Mouse (Mus musculus) MEL (cell line): ENCODE results near the gene N4bp3. TPM values are rescaled to one million over a fixed set of nuclear protein-coding genes. Genes with fewer than 3 reads are reported as not detected.

ENCODE experiments used
- DNase-seq: peaks from one replicate; pipeline ENCODE4 v3.0.0; 2011; ENCODE audit warnings: low read depth, low spot score
- H3K27ac ChIP-seq: 2 replicates; pipeline ENCODE4 v1.5.1; 2012; ENCODE audit warnings: low read depth, mild to moderate bottlenecking, control low read depth, low read length, moderate library complexity; ENCODE audit not compliant: control insufficient read depth
- H3K27me3 ChIP-seq, 2 experiments: fragments of 150-350 bp in 1 of 2; sonication (generic) in 1 of 2; 2 replicates each; pipeline ENCODE4 v1.6.1; 2012; ENCODE audit warnings: low read length in 2 of 2, mild to moderate bottlenecking in 2 of 2, improper control_type of control experiment in 1 of 2, moderate library complexity in 1 of 2; ENCODE audit not compliant: insufficient read depth in 2 of 2, control insufficient read depth in 1 of 2
- H3K36me3 ChIP-seq, 2 experiments: 2 replicates each; pipeline ENCODE4 v1.6.1; 2012 to 2014; ENCODE audit warnings: low read length in 2 of 2, improper control_type of control experiment in 1 of 2, inconsistent platforms in 1 of 2, mild to moderate bottlenecking in 1 of 2; ENCODE audit not compliant: insufficient read depth in 2 of 2, control insufficient read depth in 1 of 2
- H3K4me1 ChIP-seq, 2 experiments: fragments of 150-350 bp in 1 of 2; sonication (generic) in 1 of 2; 2 replicates each; pipeline ENCODE4 v1.6.1; 2012; ENCODE audit warnings: low read length in 2 of 2, improper control_type of control experiment in 1 of 2, mild to moderate bottlenecking in 1 of 2; ENCODE audit not compliant: insufficient read depth in 2 of 2, control insufficient read depth in 1 of 2
- H3K4me3 ChIP-seq, 2 experiments: fragments of 150-350 bp in 1 of 2; sonication (generic) in 1 of 2; 2 replicates each; pipeline ENCODE4 v1.5.1; 2012; ENCODE audit warnings: low read depth in 2 of 2, low read length in 2 of 2, mild to moderate bottlenecking in 2 of 2, moderate library complexity in 2 of 2, control low read depth in 1 of 2, improper control_type of control experiment in 1 of 2; ENCODE audit not compliant: control insufficient read depth in 1 of 2, insufficient read depth in 1 of 2
- H3K79me2 ChIP-seq: 2 replicates; pipeline ENCODE4 v1.6.1; 2012; ENCODE audit warnings: mild to moderate bottlenecking, low read length, moderate library complexity; ENCODE audit not compliant: control insufficient read depth, poor library complexity, insufficient read depth
- H3K9ac ChIP-seq: 2 replicates; pipeline ENCODE4 v1.6.1; 2012; ENCODE audit warnings: low read depth, mild to moderate bottlenecking, control low read depth, low read length, moderate library complexity; ENCODE audit not compliant: control insufficient read depth, poor library complexity, severe bottlenecking
- H3K9me3 ChIP-seq: fragments of 150-350 bp; sonication (generic); replicated peaks from 2 replicates; pipeline ENCODE4 v1.6.1; 2012; ENCODE audit warnings: mild to moderate bottlenecking, low read length, improper control_type of control experiment, moderate library complexity; ENCODE audit not compliant: insufficient read depth
- ELF1 ChIP-seq: IDR thresholded peaks from 2 replicates; pipeline ENCODE4 v1.6.1; 2014; ENCODE audit warnings: low read depth, mild to moderate bottlenecking, inconsistent platforms, low read length, improper control_type of control experiment, moderate library complexity
- EP300 ChIP-seq, 2 experiments: IDR thresholded peaks; 2 replicates each; pipeline ENCODE4 v1.6.1; 2011; ENCODE audit warnings: improper control_type of control experiment in 2 of 2, low read length in 2 of 2, low read depth in 1 of 2, mild to moderate bottlenecking in 1 of 2
- GABPA ChIP-seq: IDR thresholded peaks from 2 replicates; pipeline ENCODE4 v1.6.1; 2012; ENCODE audit warnings: low read depth, mild to moderate bottlenecking, inconsistent platforms, low read length, improper control_type of control experiment, moderate library complexity
- GATA1 ChIP-seq: IDR thresholded peaks from 2 replicates; pipeline ENCODE4 v1.6.1; 2011; ENCODE audit warnings: low read depth, low read length, improper control_type of control experiment
- HCFC1 ChIP-seq: IDR thresholded peaks from 2 replicates; pipeline ENCODE4 v1.6.1; 2012; ENCODE audit warnings: low read depth, mild to moderate bottlenecking, inconsistent platforms, low read length, improper control_type of control experiment, moderate library complexity
- JUND ChIP-seq: IDR thresholded peaks from 2 replicates; pipeline ENCODE4 v1.6.1; 2011; ENCODE audit warnings: low read depth, mild to moderate bottlenecking, improper control_type of control experiment, low read length
- KAT2A ChIP-seq: conservative IDR thresholded peaks from 2 replicates; pipeline ENCODE4 v1.6.1; 2012; ENCODE audit warnings: low read depth, low read length, improper control_type of control experiment, inconsistent platforms
- MEF2A ChIP-seq: IDR thresholded peaks from 2 replicates; pipeline ENCODE4 v1.6.1; 2014; ENCODE audit warnings: low read depth, mild to moderate bottlenecking, inconsistent platforms, low read length, improper control_type of control experiment; ENCODE audit not compliant: poor library complexity, insufficient replicate concordance, severe bottlenecking; ENCODE audit errors: extremely low read depth
- MYC ChIP-seq: IDR thresholded peaks from 2 replicates; pipeline ENCODE4 v1.6.1; 2011; ENCODE audit warnings: low read depth, mild to moderate bottlenecking, low read length, improper control_type of control experiment, moderate library complexity
- POLR2AphosphoS5 ChIP-seq: IDR thresholded peaks from 2 replicates; pipeline ENCODE4 v1.6.1; 2012; ENCODE audit warnings: low read depth, borderline replicate concordance, mild to moderate bottlenecking, inconsistent platforms, low read length, moderate library complexity, mixed read lengths
- RCOR1 ChIP-seq: IDR thresholded peaks from 2 replicates; pipeline ENCODE4 v1.6.1; 2012; ENCODE audit warnings: low read depth, mild to moderate bottlenecking, inconsistent platforms, low read length, improper control_type of control experiment
- SIN3A ChIP-seq: IDR thresholded peaks from 2 replicates; pipeline ENCODE4 v1.6.1; 2012; ENCODE audit warnings: low read length, improper control_type of control experiment, inconsistent platforms
- SMC3 ChIP-seq: IDR thresholded peaks from 2 replicates; pipeline ENCODE4 v1.6.1; 2011; ENCODE audit warnings: low read depth, low read length, improper control_type of control experiment
- TAL1 ChIP-seq: IDR thresholded peaks from 2 replicates; pipeline ENCODE4 v1.6.1; 2012; ENCODE audit warnings: mild to moderate bottlenecking, inconsistent platforms, low read length, moderate library complexity, mixed read lengths
- TBP ChIP-seq: IDR thresholded peaks from 2 replicates; pipeline ENCODE4 v1.8.0; 2011; ENCODE audit warnings: low read depth, low read length, improper control_type of control experiment
- UBTF ChIP-seq: IDR thresholded peaks from 2 replicates; pipeline ENCODE4 v1.6.1; 2012; ENCODE audit warnings: low read depth, mild to moderate bottlenecking, inconsistent platforms, low read length, improper control_type of control experiment, moderate library complexity, borderline replicate concordance; ENCODE audit not compliant: insufficient read depth
- USF1 ChIP-seq: IDR thresholded peaks from 2 replicates; pipeline ENCODE4 v1.6.1; 2014; ENCODE audit warnings: low read depth, mild to moderate bottlenecking, inconsistent platforms, low read length, improper control_type of control experiment, moderate library complexity
- ZC3H11A ChIP-seq: IDR thresholded peaks from 2 replicates; pipeline ENCODE4 v1.6.1; 2012; ENCODE audit warnings: low read depth, mild to moderate bottlenecking, inconsistent platforms, low read length, improper control_type of control experiment
- ZMIZ1 ChIP-seq: IDR thresholded peaks from 2 replicates; pipeline ENCODE4 v1.6.1; 2012; ENCODE audit warnings: low read depth, mild to moderate bottlenecking, inconsistent platforms, low read length, improper control_type of control experiment, moderate library complexity
- polyA plus RNA-seq, 2 experiments: library from polyadenylated mRNA; stranded (reverse) in 1 of 2; unstranded in 1 of 2; fragments of >175 nt in 1 of 2; fragments of >200 nt in 1 of 2; gene quantifications; 2 replicates each; pipeline versions ENCODE4 v1.2.1 to v1.2.4; 2012; ENCODE audit warnings: low replicate concordance in 2 of 2, low read depth in 1 of 2; ENCODE audit not compliant: insufficient read length in 2 of 2, insufficient read depth in 1 of 2, missing spikeins in 1 of 2
- total RNA-seq: library from RNA; depleted of rRNA; stranded (reverse); fragments of 300-350 nt; gene quantifications from 2 replicates; pipeline ENCODE4 v1.2.3, GENCODE M21; 2012

Gene N4bp3
- total and polyA plus RNA-seq, 3 experiments = 6.9 to 11.5 TPM; not detected in 1

GRCm38 (mm10) chr11:51643761-51644160, 6.9 kb downstream of the N4bp3 start:
- H3K79me2 ChIP-seq = no peaks in the 10 kb centered on the region
- H3K9ac ChIP-seq = no peak overlapping the region
- H3K27me3 ChIP-seq = no peaks in the 10 kb centered on the region
- TF ChIP-seq GABPA (no peak), JUND (no peak), ZMIZ1 (no peak), GATA1 (no peak), EP300 (IDR thresholded peaks at IDR 0.05; ENCODE audit: low read depth in 1 of 2, low read length in 2 of 2) (no peak), ELF1 (no peak)
- TF ChIP-seq, all 39 proteins: peak for 0
- Histone ChIP-seq H3K4me3 (no peak overlapping the region), H3K27ac (no peak overlapping the region), H3K9me3 (no peaks in the 10 kb centered on the region), H3K36me3 (peaks cover 0 to under 1% of the 10 kb centered on the region in 2 experiments; a peak in 2 of 4 replicates), H3K4me1 (peaks cover 0 to under 1% of the 10 kb centered on the region in 2 experiments; a peak in 1 of 4 replicates)
- DNase-seq = no peak

- no peak overlapping the region for H3K9ac ChIP-seq
- H3K27ac ChIP-seq = no peak overlapping the region
Observed at GRCm38 (mm10) chr11:51643202-51643601, 7.4 kb downstream of the N4bp3 start.

GRCm38 (mm10) chr11:51640748-51641147, 9.9 kb downstream of the N4bp3 start:
- DNase-seq = no peak
- H3K4me1 ChIP-seq = peaks cover 3 to 15% of the 10 kb centered on the region in 2 experiments
- TF ChIP-seq MYC = no peak
- no peak for TF ChIP-seq TBP
- no peak for TF ChIP-seq SMC3
- no peak for TF ChIP-seq TAL1
- no peak for TF ChIP-seq KAT2A
- no peak for TF ChIP-seq UBTF
- TF ChIP-seq ZC3H11A = no peak
- TF ChIP-seq SIN3A = no peak
- no peak for TF ChIP-seq USF1
- TF ChIP-seq HCFC1 = no peak
- no peak for TF ChIP-seq RCOR1
- TF ChIP-seq MEF2A = no peak
- TF ChIP-seq, all 39 proteins: peak for 0
- peaks cover 8% of the 10 kb centered on the region for H3K79me2 ChIP-seq
- peaks cover 0 to 10% of the 10 kb centered on the region in 2 experiments; a peak in 2 of 4 replicates for H3K36me3 ChIP-seq
- H3K9ac ChIP-seq = no peak overlapping the region
- H3K9me3 ChIP-seq = no peaks in the 10 kb centered on the region
- no peak overlapping the region for H3K4me3 ChIP-seq
- no peak overlapping the region for H3K27ac ChIP-seq
- no peaks in the 10 kb centered on the region for H3K27me3 ChIP-seq

More at GRCm38 (mm10) chr11:51643202-51643601, 7.4 kb downstream of the N4bp3 start:
- Histone ChIP-seq H3K36me3 (peaks cover 0 to 5% of the 10 kb centered on the region in 2 experiments; a peak in 2 of 4 replicates), H3K27me3 (no peaks in the 10 kb centered on the region), H3K4me3 (no peak overlapping the region), H3K79me2 (no peaks in the 10 kb centered on the region; the same call in 1 of the 2 replicates), H3K4me1 (peaks cover 0 to 4% of the 10 kb centered on the region in 2 experiments; a peak in 1 of 4 replicates), H3K9me3 (no peaks in the 10 kb centered on the region)
- no peak for DNase-seq
- TF ChIP-seq POLR2AphosphoS5 = no peak
